Mouse (Mus musculus): ENCODE results near the gene Dph6. TPM values are rescaled to one million over a fixed set of nuclear protein-coding genes. Genes with fewer than 3 reads are reported as not detected.

The Dph6 gene
- total and polyA plus RNA-seq, 3 experiments, result 6.3 to 7.3 (median 6.9) TPM

DNA sequence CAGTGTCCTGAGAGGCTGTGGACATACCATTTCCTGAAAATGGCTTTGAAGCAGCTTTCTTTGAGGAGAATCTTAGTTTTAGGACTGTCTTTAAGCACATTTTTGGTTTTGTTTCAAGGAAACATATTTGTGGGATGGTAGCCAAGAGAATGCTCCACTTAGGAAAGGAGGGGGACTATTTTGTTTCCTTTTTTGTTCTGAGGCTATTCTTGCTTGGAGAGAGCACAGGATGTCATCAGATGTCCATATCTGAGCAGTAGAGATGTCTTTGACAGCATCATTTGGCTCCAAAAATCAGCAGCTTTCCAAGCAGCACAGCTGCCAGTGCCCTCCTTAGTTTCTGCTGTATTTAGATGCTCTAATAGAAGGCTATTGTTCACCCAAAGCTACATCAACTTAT, 167.8 kb downstream of the Dph6 start:
- Histone ChIP-seq H3K36me3 (ENCODE audit: control insufficient read depth, insufficient read depth, low read length) (no peaks in the 10 kb centered on the region), H3K4me3 (no peak overlapping the region), H3K4me1 (ENCODE audit: control insufficient read depth, insufficient read depth, low read length) (no peaks in the 10 kb centered on the region), H3K79me2 (replicated peaks; ENCODE audit: control insufficient read depth, insufficient read depth, low read length) (no peaks in the 10 kb centered on the region), H3K9ac (ENCODE audit: low read depth, low read length) (no peak overlapping the region), H3K27me3 (ENCODE audit: control insufficient read depth, insufficient read depth, low read length) (no peaks in the 10 kb centered on the region), H3K27ac (no peak overlapping the region)
- intact Hi-C loops (cut with DNase I), result no loop called here
- no peak for DNase-seq
- no peak for TF ChIP-seq CTCF (IDR thresholded peaks at IDR 0.05)

Measured in heart, adult 2 months (tissue).